Comparison of ENCODE assay signal across 8 mouse cellular contexts in genomic region chr19:23972881-23973649, GRCm38 (mm10). TPM values are rescaled to one million over a fixed set of nuclear protein-coding genes. Genes with fewer than 3 reads are reported as not detected.
DNase-seq lines count a peak whose midpoint lies in the region; ATAC-seq lines count a peak whose summit lies in the region.

No protein-coding gene starts in this region.

- H3K27ac ChIP-seq in forebrain, embryonic 14.5 days (ENCODE audit: low read depth, low read length): no peak overlapping the region
- peak overlapping the region; percentile 64 for H3K27ac ChIP-seq in lung, embryonic 16.5 days (ENCODE audit: low read length)

- H3K4me1 ChIP-seq in forebrain, embryonic 14.5 days (ENCODE audit: control insufficient read depth, insufficient read depth, low read length): peaks cover 8% of the 10 kb centered on the region
- H3K4me1 ChIP-seq in lung, embryonic 16.5 days (replicated peaks; ENCODE audit: control insufficient read depth, insufficient read depth, low read length): peaks cover 15% of the 10 kb centered on the region

- H3K4me2 ChIP-seq in forebrain, embryonic 14.5 days (ENCODE audit: low read length): no peak overlapping the region
- no peak overlapping the region for H3K4me2 ChIP-seq in lung, embryonic 16.5 days (ENCODE audit: low read depth, low read length)

- peak; percentile 84 for ATAC-seq in forebrain, embryonic 14.5 days
- peak; percentile 91 for ATAC-seq in lung, embryonic 16.5 days (ENCODE audit: low read depth)

- DNase-seq in right cerebral cortex, postnatal 10 days (ENCODE audit: low spot score in 2 of 2): peak; percentile 39 to 60
- no peak for DNase-seq in right cerebral cortex, adult 18-20 months
- peak; percentile 76 for DNase-seq in forebrain, embryonic 14.5 days (ENCODE audit: low spot score)
- DNase-seq in heart, postnatal 25 days (ENCODE audit: low spot score): peak; percentile 48
- DNase-seq in thymus, postnatal 36 days: no peak
- DNase-seq in thymus, postnatal 0 days (ENCODE audit: low spot score): no peak
- no peak for DNase-seq in left cerebral cortex, adult 9 months (ENCODE audit: low spot score in 2 of 2)

- 58% methylated on average over 16 of the region's 16 CpGs for WGBS in forebrain, embryonic 14.5 days
- 54% methylated on average over 16 of the region's 16 CpGs for WGBS in lung, embryonic 16.5 days

- intact Hi-C loops in heart, postnatal 25 days (cut with DNase I): loop anchor here (5.0 kb wide), 1 partner anchor 49 kb away; no protein-coding TSS in a partner anchor

- no peaks in the 10 kb centered on the region for H3K36me3 ChIP-seq in forebrain, embryonic 14.5 days (ENCODE audit: control insufficient read depth, insufficient read depth, low read length)
- H3K36me3 ChIP-seq in lung, embryonic 16.5 days (ENCODE audit: control insufficient read depth, insufficient read depth, low read length): 0 out of 2 replicates have a peak, but pooled peaks cover 3% of the 10 kb centered on the region

- no peak overlapping the region for H3K9ac ChIP-seq in forebrain, embryonic 14.5 days (ENCODE audit: low read length)
- no peak overlapping the region for H3K9ac ChIP-seq in lung, embryonic 16.5 days (ENCODE audit: low read length)

- no peaks in the 10 kb centered on the region for H3K27me3 ChIP-seq in forebrain, embryonic 14.5 days (replicated peaks; ENCODE audit: control insufficient read depth, insufficient read depth, low read length)
- no peaks in the 10 kb centered on the region for H3K27me3 ChIP-seq in lung, embryonic 16.5 days (ENCODE audit: control insufficient read depth, insufficient read depth, low read depth, low read length)

- H3K9me3 ChIP-seq in forebrain, embryonic 14.5 days (replicated peaks; ENCODE audit: control insufficient read depth, low read length): no peaks in the 10 kb centered on the region
- no peaks in the 10 kb centered on the region for H3K9me3 ChIP-seq in lung, embryonic 16.5 days (ENCODE audit: control insufficient read depth, low read length)

- no peak overlapping the region for H3K4me3 ChIP-seq in forebrain, embryonic 14.5 days (ENCODE audit: low read depth, low read length)
- no peak overlapping the region for H3K4me3 ChIP-seq in lung, embryonic 16.5 days (ENCODE audit: low read length)

RNA-seq across cellular contexts. Expression of gene Fam189a2, which starts 57.8 kb away (rescaled TPM):
- 0.80 and 1.1 TPM in 2 replicates for polyA plus RNA-seq in forebrain, embryonic 14.5 days (2014; fragmentation: Nextera tagmentation; extraction: Ambion mirVana)
- total RNA-seq in heart, postnatal 25 days (2021): 10 to 100 TPM; 49.6 to 53.1 TPM
- 1.6 and 1.9 TPM in 2 replicates for polyA plus RNA-seq in lung, embryonic 16.5 days (2015; fragmentation: Nextera tagmentation; extraction: Ambion mirVana)
- 0.35 and 0.44 TPM in 2 replicates for polyA plus RNA-seq in thymus, postnatal 0 days (2015; fragmentation: Nextera tagmentation; extraction: Ambion mirVana)

Comparison
In these comparisons a context has a peak if more than half of its experiments do, and no peak if none do; other contexts are left out.
1. DNase-seq: peak in right cerebral cortex, postnatal 10 days (2 of 2), forebrain, embryonic 14.5 days (single experiment) and heart, postnatal 25 days (single experiment); none in right cerebral cortex, adult 18-20 months (single experiment), thymus, postnatal 36 days (0 of 2), thymus, postnatal 0 days (single experiment) and left cerebral cortex, adult 9 months (0 of 2).